Mouse (Mus musculus) CH12.LX (cell line): Measurements from ENCODE around the gene Dlg1. TPM values are rescaled to one million over a fixed set of nuclear protein-coding genes. Genes with fewer than 3 reads are reported as not detected.

Source experiments
- DNase-seq: peaks from one replicate; pipeline ENCODE4 v3.0.0-alpha.2; 2013; ENCODE audit errors: extremely low read depth
- H3K27ac ChIP-seq: 2 replicates; pipeline ENCODE4 v1.5.1; 2012; ENCODE audit warnings: low read depth, mild to moderate bottlenecking, control low read depth, moderate library complexity; ENCODE audit not compliant: insufficient read depth
- H3K27me3 ChIP-seq: replicated peaks from 2 replicates; pipeline ENCODE3; 2012; ENCODE audit warnings: inconsistent platforms
- H3K36me3 ChIP-seq, 2 experiments: replicated peaks in 1 of 2; 2 replicates each; pipeline versions ENCODE3 to v1.6.1; 2012; ENCODE audit warnings: inconsistent platforms in 1 of 2, low read length in 1 of 2, mild to moderate bottlenecking in 1 of 2, mixed read lengths in 1 of 2, moderate library complexity in 1 of 2; ENCODE audit not compliant: control insufficient read depth in 1 of 2, insufficient read depth in 1 of 2
- H3K4me1 ChIP-seq, 2 experiments: 2 replicates each; pipeline ENCODE4 v1.6.1; 2012; ENCODE audit warnings: inconsistent platforms in 1 of 2, moderate library complexity in 1 of 2; ENCODE audit not compliant: insufficient read depth in 2 of 2, control insufficient read depth in 1 of 2
- H3K4me2 ChIP-seq: 2 replicates; pipeline ENCODE4 v1.6.1; 2012; ENCODE audit warnings: low read depth, mild to moderate bottlenecking, control low read depth; ENCODE audit not compliant: poor library complexity, insufficient read depth, severe bottlenecking
- H3K4me3 ChIP-seq, 3 experiments: fragments of 150-350 bp in 1 of 3; sonication (generic) in 1 of 3; replicated peaks in 1 of 3; 2 replicates each; pipeline versions ENCODE3 to v1.5.1; 2011 to 2012; ENCODE audit warnings: low read depth in 2 of 3, low read length in 2 of 3, mild to moderate bottlenecking in 2 of 3, moderate library complexity in 2 of 3, control low read depth in 1 of 3, improper control_type of control experiment in 1 of 3, inconsistent platforms in 1 of 3, mixed read lengths in 1 of 3; ENCODE audit not compliant: poor library complexity in 1 of 3
- H3K79me2 ChIP-seq: replicated peaks from 2 replicates; pipeline ENCODE4 v1.6.1; 2012; ENCODE audit warnings: mild to moderate bottlenecking, moderate library complexity; ENCODE audit not compliant: control insufficient read depth, poor library complexity, insufficient read depth, severe bottlenecking; ENCODE audit errors: extremely low read depth
- H3K9ac ChIP-seq: 2 replicates; pipeline ENCODE4 v1.6.1; 2012; ENCODE audit warnings: low read depth, mild to moderate bottlenecking, control low read depth, moderate library complexity; ENCODE audit not compliant: insufficient read depth
- H3K9me3 ChIP-seq: replicated peaks from 2 replicates; pipeline ENCODE3; 2012; ENCODE audit warnings: low read length, inconsistent platforms, mixed read lengths
- BHLHE40 ChIP-seq: IDR thresholded peaks from 2 replicates; pipeline ENCODE4 v1.6.1; 2011; ENCODE audit warnings: mild to moderate bottlenecking, low read depth, low read length, improper control_type of control experiment
- CHD1 ChIP-seq: IDR thresholded peaks from 2 replicates; pipeline ENCODE4 v1.6.1; 2012; ENCODE audit warnings: low read depth, low read length, improper control_type of control experiment, inconsistent platforms
- CHD2 ChIP-seq: IDR thresholded peaks from 2 replicates; pipeline ENCODE4 v1.6.1; 2011; ENCODE audit warnings: low read length, improper control_type of control experiment
- EP300 ChIP-seq: IDR thresholded peaks from 2 replicates; pipeline ENCODE4 v1.6.1; 2011; ENCODE audit warnings: low read length, improper control_type of control experiment
- ETS1 ChIP-seq: conservative IDR thresholded peaks from 2 replicates; pipeline ENCODE4 v1.6.1; 2012; ENCODE audit warnings: low read depth, mild to moderate bottlenecking, inconsistent platforms, low read length, improper control_type of control experiment, moderate library complexity
- GABPA ChIP-seq: IDR thresholded peaks from 2 replicates; pipeline ENCODE4 v1.6.1; 2012; ENCODE audit warnings: low read depth, low read length, improper control_type of control experiment, inconsistent platforms; ENCODE audit not compliant: insufficient replicate concordance
- JUN ChIP-seq: IDR thresholded peaks from 2 replicates; pipeline ENCODE4 v1.6.1; 2011; ENCODE audit warnings: low read depth, mild to moderate bottlenecking, low read length, improper control_type of control experiment, moderate library complexity; ENCODE audit not compliant: insufficient read depth
- JUND ChIP-seq: conservative IDR thresholded peaks from 2 replicates; pipeline ENCODE4 v1.6.1; 2011; ENCODE audit warnings: low read depth, low read length, improper control_type of control experiment
- KAT2A ChIP-seq: IDR thresholded peaks from 2 replicates; pipeline ENCODE4 v1.6.1; 2012; ENCODE audit warnings: low read length, improper control_type of control experiment, inconsistent platforms; ENCODE audit not compliant: insufficient replicate concordance
- MAFK ChIP-seq: IDR thresholded peaks from 2 replicates; pipeline ENCODE4 v1.6.1; 2011; ENCODE audit warnings: low read length, improper control_type of control experiment; ENCODE audit not compliant: insufficient replicate concordance
- MAZ ChIP-seq: IDR thresholded peaks from 2 replicates; pipeline ENCODE4 v1.6.1; 2012; ENCODE audit warnings: low read depth, mild to moderate bottlenecking, inconsistent platforms, low read length, improper control_type of control experiment, moderate library complexity
- MEF2A ChIP-seq: IDR thresholded peaks from 2 replicates; pipeline ENCODE4 v1.6.1; 2014; ENCODE audit warnings: low read depth, mild to moderate bottlenecking, inconsistent platforms, low read length, improper control_type of control experiment, borderline replicate concordance
- MXI1 ChIP-seq: IDR thresholded peaks from 2 replicates; pipeline ENCODE4 v1.6.1; 2011; ENCODE audit warnings: mild to moderate bottlenecking, low read depth, low read length, improper control_type of control experiment
- NRF1 ChIP-seq: IDR thresholded peaks from 2 replicates; pipeline ENCODE4 v1.6.1; 2014; ENCODE audit warnings: low read depth, mild to moderate bottlenecking, inconsistent platforms, low read length, improper control_type of control experiment, moderate library complexity
- PAX5 ChIP-seq: IDR thresholded peaks from 2 replicates; pipeline ENCODE4 v1.6.1; 2012; ENCODE audit warnings: low read length, inconsistent platforms, mixed read lengths
- POLR2AphosphoS2 ChIP-seq: IDR thresholded peaks from 2 replicates; pipeline ENCODE4 v1.6.1; 2011; ENCODE audit warnings: low read depth, low read length, improper control_type of control experiment
- SIN3A ChIP-seq: IDR thresholded peaks from 2 replicates; pipeline ENCODE4 v1.6.1; 2012; ENCODE audit warnings: low read length, improper control_type of control experiment, inconsistent platforms
- SMC3 ChIP-seq: IDR thresholded peaks from 2 replicates; pipeline ENCODE4 v1.6.1; 2011; ENCODE audit warnings: low read depth, low read length, improper control_type of control experiment
- TBP ChIP-seq: conservative IDR thresholded peaks from 2 replicates; pipeline ENCODE4 v1.6.1; 2011; ENCODE audit warnings: low read depth, low read length, improper control_type of control experiment
- UBTF ChIP-seq: IDR thresholded peaks from 2 replicates; pipeline ENCODE4 v1.6.1; 2012; ENCODE audit warnings: low read depth, mild to moderate bottlenecking, inconsistent platforms, low read length, improper control_type of control experiment, moderate library complexity
- USF1 ChIP-seq: IDR thresholded peaks from 2 replicates; pipeline ENCODE4 v1.6.1; 2014; ENCODE audit warnings: low read depth, mild to moderate bottlenecking, inconsistent platforms, low read length, improper control_type of control experiment
- USF2 ChIP-seq: conservative IDR thresholded peaks from 2 replicates; pipeline ENCODE4 v1.6.1; 2011; ENCODE audit warnings: low read depth, low read length, improper control_type of control experiment
- ZC3H11A ChIP-seq: IDR thresholded peaks from 2 replicates; pipeline ENCODE4 v1.6.1; 2012; ENCODE audit warnings: low read depth, mild to moderate bottlenecking, inconsistent platforms, low read length, improper control_type of control experiment
- ZKSCAN1 ChIP-seq: IDR thresholded peaks from 2 replicates; pipeline ENCODE4 v1.6.1; 2012; ENCODE audit warnings: low read depth, inconsistent platforms, low read length, improper control_type of control experiment, borderline replicate concordance
- ZMIZ1 ChIP-seq: IDR thresholded peaks from 2 replicates; pipeline ENCODE4 v1.6.1; 2012; ENCODE audit warnings: low read depth, mild to moderate bottlenecking, inconsistent platforms, low read length, improper control_type of control experiment
- ZNF384 ChIP-seq: IDR thresholded peaks from 2 replicates; pipeline ENCODE4 v1.6.1; 2012; ENCODE audit warnings: low read depth, low read length, improper control_type of control experiment, inconsistent platforms
- dilution Hi-C: fragments of 300-500 bp; cut with MboI; formaldehyde crosslinking; loops from 2 replicates; pipeline ENCODE4 v1.14.3; 2020; ENCODE audit warnings: low sequenced_read_pairs; ENCODE audit not compliant: extremely low pct_unique_long_range_greater_than_20kb, extremely low pct_ligation_motif_present
- in situ Hi-C: fragments of 300-500 bp; cut with MboI; formaldehyde crosslinking; loops from 3 replicates; pipeline ENCODE4 v1.14.3; 2019; ENCODE audit warnings: low sequenced_read_pairs, low pct_ligation_motif_present, low pct_unique_long_range_greater_than_20kb, mixed read lengths
- polyA plus RNA-seq: library from polyadenylated mRNA; unstranded; fragments of >175 nt; gene quantifications from 2 replicates; pipeline ENCODE4 v1.2.1, GENCODE M21; 2012; ENCODE audit warnings: low read depth; ENCODE audit not compliant: insufficient read length
- total RNA-seq, 2 experiments: library from RNA; depleted of rRNA; stranded (reverse); fragments of 300-350 nt in 1 of 2; fragments of >200 nt in 1 of 2; gene quantifications; 2 replicates each; pipeline ENCODE4 v1.2.3; 2012 to 2014

Gene Dlg1
- total and polyA plus RNA-seq, 3 experiments = 29.0 to 47.9 (median 37.4) TPM

- H3K27ac ChIP-seq = no peak overlapping the region
- no peaks in the 10 kb centered on the region for H3K27me3 ChIP-seq
- TF ChIP-seq POLR2AphosphoS2 (no peak), ZMIZ1 (no peak), USF2 (no peak), MAZ (no peak), CHD2 (no peak), ZKSCAN1 (no peak), KAT2A (no peak), MAFK (no peak), SIN3A (no peak), EP300 (no peak), NRF1 (no peak), JUN (no peak), CHD1 (no peak), ZC3H11A (no peak), PAX5 (no peak), MXI1 (no peak), ETS1 (no peak), TBP (no peak)
- H3K9me3 ChIP-seq = no peaks in the 10 kb centered on the region
- H3K79me2 ChIP-seq = no peaks in the 10 kb centered on the region
- in situ Hi-C loops (no loop called here), dilution Hi-C loops (no loop called here)
- H3K9ac ChIP-seq = no peak overlapping the region
- H3K4me1 ChIP-seq = peaks cover 0 to 25% of the 10 kb centered on the region in 2 experiments; a peak in 2 of 4 replicates
- no peak overlapping the region for H3K4me3 ChIP-seq
- peaks cover 3 to 14% of the 10 kb centered on the region in 2 experiments for H3K36me3 ChIP-seq
- no peak for DNase-seq
- H3K4me2 ChIP-seq = no peak overlapping the region
Measured at GRCm38 (mm10) chr16:31826049-31826448, 162.8 kb downstream of the Dlg1 start.

DNA sequence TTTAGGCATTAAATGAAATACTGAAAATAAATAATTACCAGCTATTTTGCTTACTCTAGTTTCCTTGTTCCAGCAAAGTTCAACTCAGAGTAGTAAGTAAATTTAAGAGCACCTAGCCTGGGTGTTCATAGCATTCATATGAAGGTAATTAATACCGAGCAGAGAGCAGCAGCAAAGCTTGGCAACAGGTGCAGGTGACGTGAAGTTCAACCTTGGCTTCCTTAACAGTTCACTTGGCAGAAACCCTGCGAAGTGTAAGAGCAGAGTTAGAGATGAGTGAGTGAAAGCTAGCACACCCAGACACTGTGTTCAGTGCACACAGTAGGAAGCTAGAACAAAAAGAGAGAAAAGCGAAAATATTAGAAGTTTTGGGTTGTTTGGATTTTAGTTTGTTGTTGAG, 167.5 kb downstream of the Dlg1 start:
- peaks cover 8 to 68% of the 10 kb centered on the region in 2 experiments for H3K4me1 ChIP-seq
- H3K9ac ChIP-seq = no peak overlapping the region
- in situ Hi-C loops = no loop called here
- dilution Hi-C loops = no loop called here
- H3K27me3 ChIP-seq = no peaks in the 10 kb centered on the region
- H3K79me2 ChIP-seq = no peaks in the 10 kb centered on the region
- H3K27ac ChIP-seq = no peak overlapping the region
- no peaks in the 10 kb centered on the region for H3K9me3 ChIP-seq
- no peak for DNase-seq
- peaks cover 3 to 14% of the 10 kb centered on the region in 2 experiments for H3K36me3 ChIP-seq
- H3K4me2 ChIP-seq = no peak overlapping the region
- TF ChIP-seq ZNF384 = no peak
- no peak for TF ChIP-seq SMC3
- no peak for TF ChIP-seq KAT2A
- no peak for TF ChIP-seq BHLHE40
- no peak for TF ChIP-seq SIN3A
- no peak for TF ChIP-seq USF1
- no peak for TF ChIP-seq MEF2A
- no peak for TF ChIP-seq UBTF
- no peak for TF ChIP-seq GABPA
- TF ChIP-seq JUND = no peak
- no peak for TF ChIP-seq MXI1
- TF ChIP-seq MAZ = no peak
- no peak for TF ChIP-seq CHD2
- TF ChIP-seq ETS1 = no peak
- no peak overlapping the region for H3K4me3 ChIP-seq
